Mouse (Mus musculus) C2C12 (cell line): ENCODE data around the gene Impdh2. TPM values are rescaled to one million over a fixed set of nuclear protein-coding genes. Genes with fewer than 3 reads are reported as not detected.

Experiments used
- H3K27me3 ChIP-seq: one replicate; pipeline ENCODE4 v1.6.1; 2011; ENCODE audit not compliant: control insufficient read depth, insufficient read depth, insufficient read length
- H3K36me3 ChIP-seq: one replicate; pipeline ENCODE4 v1.6.1; 2011; ENCODE audit not compliant: control insufficient read depth, insufficient read depth
- H3K4me3 ChIP-seq: one replicate; pipeline ENCODE4 v1.5.1; 2011; ENCODE audit warnings: mild to moderate bottlenecking, control low read depth; ENCODE audit not compliant: poor library complexity, insufficient read depth, severe bottlenecking
- H3K79me2 ChIP-seq: one replicate; pipeline ENCODE4 v1.6.1; 2011; ENCODE audit not compliant: control insufficient read depth, insufficient read depth
- H3K79me3 ChIP-seq: one replicate; pipeline ENCODE4 v1.6.1; 2011; ENCODE audit warnings: low read depth, control low read depth
- H3ac ChIP-seq: one replicate; pipeline ENCODE3; 2011; ENCODE audit warnings: low read depth; ENCODE audit not compliant: control insufficient read depth, insufficient read length
- CEBPB ChIP-seq: IDR thresholded peaks from one replicate; pipeline ENCODE4 v1.6.1; 2011; ENCODE audit warnings: low read depth, mild to moderate bottlenecking, control low read depth, moderate library complexity
- CTCF ChIP-seq: IDR thresholded peaks from one replicate; pipeline ENCODE4 v1.5.1; 2011; ENCODE audit not compliant: control insufficient read depth, insufficient read depth, insufficient read length
- FOSL1 ChIP-seq: IDR thresholded peaks from one replicate; pipeline ENCODE4 v1.8.0; 2011; ENCODE audit warnings: mild to moderate bottlenecking, low read length; ENCODE audit not compliant: poor library complexity, insufficient read depth, severe bottlenecking
- MAX ChIP-seq: IDR thresholded peaks from one replicate; pipeline ENCODE4 v1.6.1; 2011; ENCODE audit warnings: mild to moderate bottlenecking, control low read depth
- MYOD1 ChIP-seq: IDR thresholded peaks from one replicate; pipeline ENCODE4 v1.6.1; 2011; ENCODE audit warnings: low read depth; ENCODE audit not compliant: control insufficient read depth, insufficient read length
- MYOG ChIP-seq: IDR thresholded peaks from one replicate; pipeline ENCODE4 v1.6.1; 2011; ENCODE audit not compliant: control insufficient read depth, insufficient read length; ENCODE audit errors: extremely low read depth
- USF1 ChIP-seq: IDR thresholded peaks from one replicate; pipeline ENCODE4 v1.6.1; 2011; ENCODE audit warnings: low read depth, mild to moderate bottlenecking, control low read depth, moderate library complexity
- long read RNA-seq, 2 experiments: library from polyadenylated mRNA; unstranded; transcript quantifications; one replicate each; pipeline ENCODE4 v2.0.0; 2019 to 2020
- polyA plus RNA-seq: library from polyadenylated mRNA; unstranded; fragments of >200 nt; fragmentation: generic; extraction: Trizol; gene quantifications from one replicate; pipeline ENCODE4 v1.2.1, GENCODE M21; 2012; ENCODE audit warnings: missing spikeins

Impdh2 gene
- polyA plus RNA-seq, result 332 TPM
- long read RNA-seq, experiment 1, transcript Impdh2-201 (14 exons, 1,858 nt), result major isoform, 172 of 219 reads
- long read RNA-seq, experiment 1, partial matches to known transcripts, result 27 of 219 reads
- long read RNA-seq, experiment 1, other reads (novel, unspliced or antisense), result 20 of 219 reads
- long read RNA-seq, experiment 2, transcript Impdh2-201 (14 exons, 1,858 nt), result major isoform, 1,855 of 2,101 reads
- long read RNA-seq, experiment 2, partial matches to known transcripts, result 19 of 2,101 reads
- long read RNA-seq, experiment 2, other reads (novel, unspliced or antisense), result 227 of 2,101 reads

GRCm38 (mm10) chr9:108560227-108560841, at the start of gene Impdh2:
Impdh2 (plus strand) TSS chr9:108560286.
- H3K4me3 ChIP-seq, result peak within 1 kb of the TSS; percentile 50
- peaks cover 19% of the 10 kb centered on the region for H3K79me3 ChIP-seq
- no peaks in the 10 kb centered on the region for H3K27me3 ChIP-seq
- peaks cover 79% of the 10 kb centered on the region for H3K36me3 ChIP-seq
- H3K79me2 ChIP-seq, result peaks cover 26% of the 10 kb centered on the region
- peak within 1 kb of the TSS; percentile 78 for H3ac ChIP-seq
- TF ChIP-seq MYOD1 (no peak), MYOG (no peak), CTCF (no peak), FOSL1 (no peak), MAX (peak; percentile 92), CEBPB (no peak), USF1 (peak; percentile 72)

GRCm38 (mm10) chr9:108516380-108517251, 43.5 kb upstream of the Impdh2 start, which contains the start of gene Qrich1:
Qrich1 (plus strand) TSS chr9:108516806.
- Histone ChIP-seq H3K27me3 (no peaks in the 10 kb centered on the region), H3ac (peak within 1 kb of the TSS; percentile 92), H3K79me2 (peaks cover 44% of the 10 kb centered on the region), H3K36me3 (peaks cover 55% of the 10 kb centered on the region), H3K4me3 (peak within 1 kb of the TSS; percentile 72), H3K79me3 (peaks cover 39% of the 10 kb centered on the region)
- TF ChIP-seq USF1, result no peak
- TF ChIP-seq CTCF, result no peak
- TF ChIP-seq FOSL1, result no peak
- TF ChIP-seq MYOG, result no peak
- TF ChIP-seq CEBPB, result no peak
- no peak for TF ChIP-seq MYOD1
- peak; percentile 69 for TF ChIP-seq MAX

GRCm38 (mm10) chr9:108517253-108517930, 42.7 kb upstream of the Impdh2 start:
- H3K4me3 ChIP-seq, result peak overlapping the region; percentile 72
- no peaks in the 10 kb centered on the region for H3K27me3 ChIP-seq
- TF ChIP-seq FOSL1 (no peak), MYOD1 (no peak), CTCF (no peak)
- peaks cover 47% of the 10 kb centered on the region for H3K36me3 ChIP-seq
- peaks cover 47% of the 10 kb centered on the region for H3K79me3 ChIP-seq
- peak overlapping the region; percentile 92 for H3ac ChIP-seq
- H3K79me2 ChIP-seq, result peaks cover 51% of the 10 kb centered on the region

- Histone ChIP-seq H3ac (peak overlapping the region; percentile 75), H3K79me2 (peaks cover 57% of the 10 kb centered on the region), H3K36me3 (peaks cover 42% of the 10 kb centered on the region), H3K27me3 (no peaks in the 10 kb centered on the region), H3K79me3 (peaks cover 52% of the 10 kb centered on the region), H3K4me3 (peak overlapping the region; percentile 72)
- TF ChIP-seq MYOG, result no peak
- TF ChIP-seq MAX, result no peak
- TF ChIP-seq CEBPB, result no peak
- no peak for TF ChIP-seq FOSL1
- no peak for TF ChIP-seq USF1
- TF ChIP-seq CTCF, result no peak
- no peak for TF ChIP-seq MYOD1
Observed at GRCm38 (mm10) chr9:108517931-108518332, 42.2 kb upstream of the Impdh2 start.

GRCm38 (mm10) chr9:108521604-108522003, 38.5 kb upstream of the Impdh2 start:
- Histone ChIP-seq H3K79me3 (peaks cover 89% of the 10 kb centered on the region), H3K27me3 (no peaks in the 10 kb centered on the region), H3K4me3 (no peak overlapping the region), H3ac (no peak overlapping the region), H3K79me2 (peaks cover 94% of the 10 kb centered on the region), H3K36me3 (peaks cover 47% of the 10 kb centered on the region)
- TF ChIP-seq CTCF (no peak), MAX (no peak), MYOD1 (no peak), USF1 (no peak)
